Mouse (Mus musculus): ENCODE measurements around the gene Vmn2r104. TPM values are rescaled to one million over a fixed set of nuclear protein-coding genes. Genes with fewer than 3 reads are reported as not detected.

The Vmn2r104 gene
- total RNA-seq (2021) = not detected
- long read RNA-seq, experiment 1 = 0 reads
- long read RNA-seq, experiment 2 = 0 reads

DNA sequence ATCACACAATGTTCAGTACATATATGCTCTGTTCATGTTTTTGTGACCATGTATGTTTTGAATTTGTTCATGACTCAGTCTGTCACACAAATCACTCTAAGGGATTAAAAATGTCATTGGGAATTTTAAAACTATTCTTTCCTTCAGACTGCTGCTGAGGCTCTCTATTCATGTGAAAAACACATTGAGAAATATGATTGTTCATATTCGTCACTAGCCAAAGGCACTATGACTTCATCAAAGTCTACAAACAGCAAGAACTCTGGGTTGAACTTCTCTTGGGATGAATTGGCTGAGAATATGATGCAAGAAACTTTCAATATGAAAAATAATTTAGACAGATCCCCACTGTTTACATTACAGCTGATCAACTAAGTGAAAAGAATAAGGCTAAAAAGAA, at the start of gene Vmn2r104:
Gene Vmn2r104, minus strand, starts transcription at position 101 of the 400 bp plus-strand sequence.
- no peak for DNase-seq

- DNase-seq = no peak
Measured at GRCm38 (mm10) chr17:20074090-20074489, 26.0 kb upstream of the Vmn2r104 start.

DNA sequence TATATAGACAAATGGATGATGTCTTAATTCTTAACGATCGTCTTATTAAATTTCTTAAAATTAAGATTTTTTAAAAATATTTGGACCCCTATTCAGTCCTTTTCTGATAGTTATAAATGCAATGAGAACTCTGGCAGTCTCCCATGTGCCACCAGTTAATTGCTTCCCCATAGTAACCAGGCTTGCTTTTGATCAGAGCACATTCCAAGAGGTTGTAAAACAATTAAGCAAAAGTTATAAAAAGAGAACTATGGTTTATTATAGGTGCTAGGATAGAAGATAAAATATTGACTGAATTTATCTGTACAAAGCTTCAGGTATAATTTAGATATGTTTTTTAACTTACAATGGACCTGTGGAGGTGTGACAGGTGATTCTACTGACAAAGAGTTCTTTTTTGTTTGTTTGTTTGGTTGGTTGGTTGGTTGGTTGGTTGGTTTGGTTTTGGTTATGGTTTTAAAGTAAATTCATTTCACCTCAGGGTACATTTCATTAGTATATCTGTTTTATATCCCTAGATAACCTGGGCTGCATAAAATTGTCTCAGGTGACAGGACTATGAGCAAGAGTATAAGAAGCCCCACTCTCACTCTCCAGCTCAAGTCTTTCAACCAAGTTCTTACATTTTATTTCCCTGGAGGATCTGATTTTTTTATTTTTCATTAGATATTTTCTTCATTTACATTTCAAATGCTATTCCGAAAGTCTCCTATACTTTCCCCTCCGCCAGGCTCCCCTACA, 23.7 kb upstream of the Vmn2r104 start:
- DNase-seq = no peak

Other genes with a start within 250 kb of the Vmn2r104 start
- not detected for gene Fpr-rs7, start 65.9 kb upstream of the Vmn2r104 start, total RNA-seq (2021)
- not detected for gene Fpr-rs6, start 134.8 kb upstream of the Vmn2r104 start, total RNA-seq (2021)
- gene Vmn2r105, start 186.7 kb upstream of the Vmn2r104 start, total RNA-seq (2021) = not detected
- gene Vmn2r106, start 237.2 kb upstream of the Vmn2r104 start, total RNA-seq (2021) = not detected